Mouse (Mus musculus): ENCODE data around the gene Gm49368. TPM values are rescaled to one million over a fixed set of nuclear protein-coding genes. Genes with fewer than 3 reads are reported as not detected.
A peak's percentile ranks its signal among the peaks of the same experiment; 100 is the strongest.
"Not testable (repeated sequence)": the region's sequence is repeated elsewhere in the genome, so short reads cannot be mapped to it uniquely, and the experiment has no call there.

The Gm49368 gene
- polyA plus RNA-seq, 1 experiment, result 0.05 TPM

DNA sequence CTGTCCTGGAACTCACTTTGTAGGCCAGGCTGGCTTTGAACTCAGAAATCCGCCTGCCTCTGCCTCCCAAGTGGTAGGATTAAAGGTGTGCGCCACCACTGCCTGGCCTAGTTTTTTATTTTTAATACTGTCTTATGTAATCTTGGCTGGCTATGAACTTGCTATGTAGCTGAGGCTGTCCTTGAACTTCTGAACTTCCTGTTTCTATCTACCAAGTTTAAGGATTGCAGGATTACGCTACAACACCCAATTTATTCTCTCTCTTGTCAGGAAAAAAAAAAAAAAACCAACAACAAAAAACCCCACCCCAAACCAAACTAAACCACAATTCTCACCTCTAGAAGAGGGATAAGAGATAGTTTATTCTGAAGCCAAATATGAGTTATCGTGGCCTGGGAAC, 28.9 kb upstream of the Gm49368 start:
- no peaks in the 10 kb centered on the region for H3K36me3 ChIP-seq (ENCODE audit: control insufficient read depth, insufficient read depth, low read length)
- H3K27me3 ChIP-seq (ENCODE audit: control insufficient read depth, insufficient read depth, low read length), result no peaks in the 10 kb centered on the region
- WGBS, result 58% methylated on average over 4 of the region's 4 CpGs
- peak overlapping the region; percentile 99 for H3K27ac ChIP-seq (ENCODE audit: insufficient read depth, low read depth, low read length)
- H3K4me3 ChIP-seq (ENCODE audit: low read depth, low read length), result no peak overlapping the region
- H3K4me1 ChIP-seq (ENCODE audit: control insufficient read depth, insufficient read depth, insufficient read length, low read length), result peaks cover 18% of the 10 kb centered on the region; the same call in 1 of the 2 replicates
- TF ChIP-seq POLR2A (IDR thresholded peaks at IDR 0.05; ENCODE audit: low read depth, low read length) (no peak), CTCF (IDR thresholded peaks at IDR 0.05; ENCODE audit: extremely low read depth, insufficient read length, insufficient replicate concordance, low read depth, low read length) (no peak)

DNA sequence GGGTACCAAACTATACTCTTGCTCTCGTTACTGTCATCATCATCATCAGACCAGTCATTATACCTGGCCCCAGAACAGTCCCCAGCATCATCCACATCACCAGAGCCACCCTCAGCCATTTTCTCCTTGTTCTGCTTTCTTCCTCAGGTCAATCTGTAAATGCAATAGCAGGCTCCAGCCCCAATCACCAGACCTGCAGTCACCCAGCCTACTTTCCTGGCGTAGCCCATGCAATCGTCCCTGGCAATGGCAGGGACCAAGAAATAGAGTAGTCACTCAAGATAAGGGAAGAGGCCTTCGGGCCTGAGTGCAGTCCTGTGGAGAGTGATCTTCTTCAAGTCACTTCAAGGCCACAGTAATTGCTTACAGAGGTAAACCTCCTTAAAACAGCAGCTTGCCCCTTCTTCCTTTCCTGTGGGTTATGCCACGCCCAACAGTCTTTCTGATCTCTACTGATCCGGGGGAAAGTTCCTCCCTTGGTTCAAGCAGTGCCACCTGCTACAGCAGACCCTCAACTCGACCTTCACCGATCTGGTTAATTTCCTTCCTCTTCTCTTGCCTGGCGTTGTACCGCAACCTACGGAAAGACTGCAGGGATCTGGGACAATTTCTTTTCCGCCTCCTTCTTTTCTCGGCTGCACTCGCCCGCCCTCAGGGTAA, 20.2 kb upstream of the Gm49368 start:
- not testable (repeated sequence) for H3K27me3 ChIP-seq (ENCODE audit: control insufficient read depth, insufficient read depth, low read length); H3K4me3 ChIP-seq (ENCODE audit: low read depth, low read length); H3K4me1 ChIP-seq (ENCODE audit: control insufficient read depth, insufficient read depth, insufficient read length, low read length); H3K36me3 ChIP-seq (ENCODE audit: control insufficient read depth, insufficient read depth, low read length); H3K27ac ChIP-seq (ENCODE audit: insufficient read depth, low read depth, low read length)
- WGBS, result 78% methylated on average over 15 of the region's 15 CpGs

DNA sequence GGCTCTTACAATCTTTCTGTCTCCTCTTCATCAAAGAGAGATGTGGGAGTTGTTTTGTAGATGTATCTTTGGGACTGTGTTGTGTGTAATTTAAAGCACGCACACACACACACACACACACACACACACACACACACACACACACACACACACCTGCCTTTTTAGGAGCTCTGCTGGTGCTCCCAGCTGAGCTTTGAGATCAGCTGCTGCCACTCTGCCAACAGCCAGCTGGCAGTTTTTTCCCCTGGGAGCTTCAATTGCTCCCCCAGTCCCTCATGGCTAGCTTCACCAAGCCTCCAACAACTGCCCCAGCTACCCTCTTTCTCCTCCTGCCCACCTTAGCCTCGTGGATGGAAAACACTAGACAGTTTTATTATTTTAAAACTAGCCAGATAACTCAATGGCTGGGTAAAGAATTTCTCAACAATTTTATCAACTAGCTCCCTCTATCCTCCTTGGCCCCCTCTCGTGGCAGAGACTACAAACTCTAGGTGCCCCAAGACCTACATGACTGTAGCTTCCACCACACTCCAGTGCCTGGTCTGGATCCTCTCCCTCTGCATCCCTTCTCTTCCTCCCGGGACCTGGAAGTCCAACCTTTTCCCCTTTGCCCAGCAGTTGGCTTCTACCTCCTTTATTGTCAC, 18.2 kb upstream of the Gm49368 start:
- Histone ChIP-seq H3K27me3 (ENCODE audit: control insufficient read depth, insufficient read depth, low read length) (no peaks in the 10 kb centered on the region), H3K36me3 (ENCODE audit: control insufficient read depth, insufficient read depth, low read length) (no peaks in the 10 kb centered on the region), H3K27ac (ENCODE audit: insufficient read depth, low read depth, low read length) (peak overlapping the region; percentile 44), H3K4me3 (ENCODE audit: low read depth, low read length) (peak overlapping the region; percentile 35), H3K4me1 (ENCODE audit: control insufficient read depth, insufficient read depth, insufficient read length, low read length) (peaks cover 9% of the 10 kb centered on the region; the same call in 1 of the 2 replicates)
- WGBS, result 28% methylated on average over 4 of the region's 4 CpGs
- no peak for TF ChIP-seq POLR2A (IDR thresholded peaks at IDR 0.05; ENCODE audit: low read depth, low read length)
- no peak for TF ChIP-seq CTCF (IDR thresholded peaks at IDR 0.05; ENCODE audit: extremely low read depth, insufficient read length, insufficient replicate concordance, low read depth, low read length)

DNA sequence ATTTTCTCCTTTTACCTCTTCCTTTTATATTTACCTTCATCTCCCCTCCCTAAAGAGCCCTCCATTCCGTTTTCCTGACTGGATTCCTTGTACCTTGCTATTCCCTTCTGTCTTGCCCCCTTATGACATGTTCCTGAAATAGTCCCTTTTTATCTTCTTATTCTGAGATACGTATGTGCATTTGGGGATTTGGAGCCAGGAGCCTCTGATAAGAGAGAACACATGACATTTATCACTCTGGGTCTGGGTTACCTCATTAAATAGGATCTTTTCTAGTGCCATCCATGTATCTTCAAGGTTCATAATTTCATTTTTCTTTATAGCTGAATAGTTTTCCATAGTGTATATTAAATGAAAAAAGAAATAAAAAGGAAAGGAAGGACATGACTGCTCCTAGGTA, 16.8 kb upstream of the Gm49368 start:
- Histone ChIP-seq H3K4me1 (ENCODE audit: control insufficient read depth, insufficient read depth, insufficient read length, low read length) (peaks cover 16% of the 10 kb centered on the region; the same call in 1 of the 2 replicates), H3K4me3 (ENCODE audit: low read depth, low read length) (no peak overlapping the region), H3K36me3 (ENCODE audit: control insufficient read depth, insufficient read depth, low read length) (no peaks in the 10 kb centered on the region), H3K27ac (ENCODE audit: insufficient read depth, low read depth, low read length) (no peak overlapping the region), H3K27me3 (ENCODE audit: control insufficient read depth, insufficient read depth, low read length) (no peaks in the 10 kb centered on the region)
- 78% methylated on average over 2 of the region's 2 CpGs for WGBS
- TF ChIP-seq CTCF (IDR thresholded peaks at IDR 0.05; ENCODE audit: extremely low read depth, insufficient read length, insufficient replicate concordance, low read depth, low read length) (no peak), POLR2A (IDR thresholded peaks at IDR 0.05; ENCODE audit: low read depth, low read length) (no peak)

DNA sequence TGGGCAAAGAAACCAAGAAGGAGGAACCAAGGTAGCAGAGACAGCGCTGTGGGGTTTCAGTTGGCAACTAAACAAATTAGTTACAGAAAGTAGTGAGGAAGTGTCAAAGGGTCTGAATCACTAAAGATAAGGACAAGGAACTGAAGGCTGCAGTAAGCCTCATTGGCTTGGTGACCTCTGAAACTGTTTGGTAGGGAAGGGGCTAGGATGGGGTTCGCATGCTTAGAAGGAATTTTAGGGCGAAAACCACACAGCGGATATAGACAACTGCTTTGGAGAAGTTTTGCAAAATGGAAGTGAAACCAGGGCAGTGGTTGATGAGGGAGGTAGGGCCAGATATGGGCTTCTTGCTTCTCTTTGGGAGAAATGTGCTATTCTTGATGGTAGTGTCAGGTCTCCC, 13.7 kb upstream of the Gm49368 start:
- H3K4me1 ChIP-seq (ENCODE audit: control insufficient read depth, insufficient read depth, insufficient read length, low read length), result peaks cover 23% of the 10 kb centered on the region; the same call in 1 of the 2 replicates
- H3K4me3 ChIP-seq (ENCODE audit: low read depth, low read length), result no peak overlapping the region
- no peak for TF ChIP-seq POLR2A (IDR thresholded peaks at IDR 0.05; ENCODE audit: low read depth, low read length)
- TF ChIP-seq CTCF (IDR thresholded peaks at IDR 0.05; ENCODE audit: extremely low read depth, insufficient read length, insufficient replicate concordance, low read depth, low read length), result no peak
- no peaks in the 10 kb centered on the region for H3K36me3 ChIP-seq (ENCODE audit: control insufficient read depth, insufficient read depth, low read length)
- peak overlapping the region; percentile 68 for H3K27ac ChIP-seq (ENCODE audit: insufficient read depth, low read depth, low read length)
- no peaks in the 10 kb centered on the region for H3K27me3 ChIP-seq (ENCODE audit: control insufficient read depth, insufficient read depth, low read length)
- 56% methylated on average over 4 of the region's 4 CpGs for WGBS

DNA sequence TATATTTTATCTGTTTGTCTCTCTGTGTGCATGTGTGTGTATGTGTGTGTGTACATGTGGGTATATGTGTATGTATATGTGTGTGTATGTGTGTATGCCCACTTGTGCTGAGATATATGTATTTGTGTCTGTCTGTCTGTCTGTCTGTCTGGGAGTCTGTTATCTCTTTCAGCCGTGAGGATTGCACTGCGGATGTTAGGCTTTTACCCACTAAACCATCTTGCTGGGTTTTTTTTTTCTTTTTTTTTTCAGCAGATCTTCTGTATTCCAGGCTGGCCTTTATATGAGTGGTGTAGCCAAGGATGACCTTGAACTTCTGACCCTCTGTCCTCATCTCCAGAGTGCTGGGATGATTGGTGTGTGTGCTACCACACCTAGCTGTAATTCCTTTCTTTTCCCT, 13.2 kb upstream of the Gm49368 start:
- no peak overlapping the region for H3K4me3 ChIP-seq (ENCODE audit: low read depth, low read length)
- WGBS, result 67% methylated on average over 2 of the region's 2 CpGs
- no peaks in the 10 kb centered on the region for H3K27me3 ChIP-seq (ENCODE audit: control insufficient read depth, insufficient read depth, low read length)
- TF ChIP-seq CTCF (IDR thresholded peaks at IDR 0.05; ENCODE audit: extremely low read depth, insufficient read length, insufficient replicate concordance, low read depth, low read length) (no peak), POLR2A (IDR thresholded peaks at IDR 0.05; ENCODE audit: low read depth, low read length) (no peak)
- H3K36me3 ChIP-seq (ENCODE audit: control insufficient read depth, insufficient read depth, low read length), result no peaks in the 10 kb centered on the region
- peaks cover 20% of the 10 kb centered on the region; the same call in 1 of the 2 replicates for H3K4me1 ChIP-seq (ENCODE audit: control insufficient read depth, insufficient read depth, insufficient read length, low read length)
- 0 out of 2 replicates have a peak overlapping the region, but pooled peaks have one; percentile 27 for H3K27ac ChIP-seq (ENCODE audit: insufficient read depth, low read depth, low read length)

DNA sequence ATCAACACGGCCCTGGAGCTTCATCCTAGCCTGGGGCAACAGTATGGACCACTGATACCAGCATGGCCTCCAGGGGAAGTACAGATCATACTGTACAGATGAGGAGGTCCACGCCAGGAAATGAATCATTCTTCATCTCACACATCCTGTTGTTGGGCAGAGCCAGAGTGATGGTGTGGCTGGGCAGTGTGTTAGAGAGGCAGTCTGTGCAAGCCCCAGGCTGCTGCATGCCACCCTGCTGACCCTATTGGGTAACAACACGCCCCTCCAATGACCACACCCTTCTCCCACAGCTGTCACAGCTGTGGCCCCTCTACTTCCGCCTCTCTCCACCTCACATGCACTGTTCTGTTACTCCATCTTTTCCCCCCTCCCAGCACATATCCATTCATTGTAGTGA, 11.7 kb upstream of the Gm49368 start:
- H3K36me3 ChIP-seq (ENCODE audit: control insufficient read depth, insufficient read depth, low read length), result no peaks in the 10 kb centered on the region
- no peak overlapping the region for H3K4me3 ChIP-seq (ENCODE audit: low read depth, low read length)
- H3K27ac ChIP-seq (ENCODE audit: insufficient read depth, low read depth, low read length), result no peak overlapping the region
- H3K27me3 ChIP-seq (ENCODE audit: control insufficient read depth, insufficient read depth, low read length), result no peaks in the 10 kb centered on the region
- peaks cover 18% of the 10 kb centered on the region; the same call in 1 of the 2 replicates for H3K4me1 ChIP-seq (ENCODE audit: control insufficient read depth, insufficient read depth, insufficient read length, low read length)
- 65% methylated on average over 4 of the region's 4 CpGs for WGBS
- TF ChIP-seq POLR2A (IDR thresholded peaks at IDR 0.05; ENCODE audit: low read depth, low read length) (no peak), CTCF (IDR thresholded peaks at IDR 0.05; ENCODE audit: extremely low read depth, insufficient read length, insufficient replicate concordance, low read depth, low read length) (no peak)

Data from small intestine, adult 2 months (tissue).